Mouse (Mus musculus) heart, postnatal 0 days (tissue): ENCODE results near the gene Tff1. TPM values are rescaled to one million over a fixed set of nuclear protein-coding genes. Genes with fewer than 3 reads are reported as not detected.

Source experiments
- ATAC-seq: fragments of 200-750 bp; cut with Nextera tagmentation; 2 replicates; pipeline ENCODE4 v1.8.0; 2017; ENCODE audit warnings: low read depth, moderate number of reproducible peaks, moderate library complexity; ENCODE audit not compliant: insufficient read depth
- DNase-seq: peaks from one replicate; pipeline ENCODE4 v3.0.0-alpha.2; 2016; ENCODE audit warnings: low spot score
- H3K27ac ChIP-seq: fragments of 300-500 bp; sonication (generic); 2 replicates; pipeline ENCODE4 v1.5.1; 2014; ENCODE audit warnings: low read depth, mild to moderate bottlenecking
- H3K27me3 ChIP-seq: fragments of 300-500 bp; sonication (generic); 2 replicates; pipeline ENCODE4 v1.6.1; 2014; ENCODE audit warnings: low read length, mixed read lengths; ENCODE audit not compliant: control insufficient read depth, insufficient read depth
- H3K36me3 ChIP-seq: fragments of 300-500 bp; sonication (generic); replicated peaks from 2 replicates; pipeline ENCODE4 v1.6.1; 2014; ENCODE audit warnings: low read length, mixed read lengths; ENCODE audit not compliant: control insufficient read depth, insufficient read depth
- H3K4me1 ChIP-seq: fragments of 300-500 bp; sonication (generic); 2 replicates; pipeline ENCODE4 v1.6.1; 2014; ENCODE audit warnings: antibody characterized with exemption; ENCODE audit not compliant: control insufficient read depth, insufficient read depth
- H3K4me2 ChIP-seq: fragments of 300-500 bp; sonication (generic); 2 replicates; pipeline ENCODE4 v1.6.1; 2014; ENCODE audit warnings: low read depth, mild to moderate bottlenecking, low read length, moderate library complexity
- H3K4me3 ChIP-seq: fragments of 300-500 bp; sonication (generic); 2 replicates; pipeline ENCODE4 v1.5.1; 2014; ENCODE audit warnings: low read depth, low read length
- H3K9ac ChIP-seq: fragments of 300-500 bp; sonication (generic); replicated peaks from 2 replicates; pipeline ENCODE4 v1.6.1; 2014; ENCODE audit warnings: low read depth, low read length, mixed read lengths
- H3K9me3 ChIP-seq: fragments of 300-500 bp; sonication (generic); replicated peaks from 2 replicates; pipeline ENCODE4 v1.6.1; 2016; ENCODE audit warnings: low read length; ENCODE audit not compliant: control insufficient read depth
- CTCF ChIP-seq: IDR thresholded peaks from 2 replicates; pipeline ENCODE4 v1.5.1; 2016; ENCODE audit warnings: antibody characterized with exemption, control low read depth, low read depth
- EP300 ChIP-seq: IDR thresholded peaks from 2 replicates; pipeline ENCODE4 v1.6.1; 2016; ENCODE audit warnings: antibody characterized with exemption, low read depth
- WGBS: fragments of 180-500 bp; shearing (Covaris S2); extraction: QIAGEN DNeasy Blood & Tissue Kit; methylation state at CpG from one replicate; pipeline ENCODE4 v1.1.7; 2014; 5-methylcytosine and 5-hydroxymethylcytosine counted together
- polyA plus RNA-seq: library from polyadenylated mRNA; unstranded; fragments of >200 nt; fragmentation: Nextera tagmentation; extraction: Ambion mirVana; gene quantifications from 2 replicates; pipeline ENCODE4 v1.2.1, GENCODE M21; 2015
- total RNA-seq: library from RNA; depleted of rRNA; stranded (reverse); fragments of >200 nt; gene quantifications from 2 replicates; pipeline ENCODE4 v1.2.3, GENCODE M21; 2014; ENCODE audit warnings: low replicate concordance; rRNA removed

The Tff1 gene
- total and polyA plus RNA-seq, 2 experiments from 2014 or later = not detected

DNA sequence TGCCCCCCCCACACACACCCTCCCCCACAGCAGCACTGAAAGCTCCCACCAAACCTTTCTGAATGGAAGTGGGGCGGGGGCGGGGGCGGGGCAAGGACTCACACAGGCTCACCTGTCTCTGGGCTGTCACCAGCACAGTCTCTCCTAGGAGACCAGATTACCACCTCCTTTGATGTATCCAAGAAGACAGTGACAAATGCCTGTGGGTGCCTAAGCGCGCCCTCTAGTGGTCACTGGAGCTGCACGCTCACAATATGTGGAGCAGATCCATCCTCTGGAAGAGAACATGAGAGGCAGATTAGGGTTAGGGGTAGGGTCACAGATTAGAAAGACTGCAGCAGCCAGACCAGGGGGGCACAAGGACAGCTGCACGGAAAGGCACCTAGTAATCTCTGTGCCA lies 45.6 kb downstream of the Tff1 start:
- Histone ChIP-seq H3K4me3 (no peak overlapping the region), H3K27me3 (no peaks in the 10 kb centered on the region), H3K27ac (no peak overlapping the region), H3K36me3 (0 out of 2 replicates have a peak, but pooled peaks cover 7% of the 10 kb centered on the region), H3K4me1 (no peaks in the 10 kb centered on the region), H3K9ac (no peak overlapping the region), H3K9me3 (0 out of 2 replicates have a peak, but pooled peaks cover 6% of the 10 kb centered on the region), H3K4me2 (no peak overlapping the region)
- 7% methylated on average over 7 of the region's 7 CpGs for WGBS
- DNase-seq = peak; percentile 55
- ATAC-seq = peak; percentile 57
- TF ChIP-seq EP300 = no peak
- peak; percentile 97 for TF ChIP-seq CTCF

DNA sequence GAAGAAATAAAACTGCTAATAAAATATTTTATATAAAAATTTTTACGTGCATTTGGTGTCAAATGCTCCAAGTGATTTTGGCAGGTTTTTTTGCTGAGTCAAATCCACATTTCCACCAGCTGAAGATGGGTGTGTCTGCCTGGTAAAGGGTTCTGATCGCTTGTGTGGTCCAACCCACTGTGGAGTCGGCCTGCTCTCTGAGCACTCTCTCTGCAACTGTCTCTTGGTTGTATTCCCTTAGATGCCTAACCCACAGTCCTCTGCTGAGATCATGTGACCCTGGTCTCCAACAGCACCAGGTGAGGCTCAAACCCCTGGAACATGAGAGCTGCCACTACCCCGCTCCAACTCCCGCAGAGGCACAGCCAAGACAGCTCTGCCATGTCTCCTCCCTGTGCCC lies 47.1 kb downstream of the Tff1 start:
- H3K4me1 ChIP-seq = no peaks in the 10 kb centered on the region
- no peak overlapping the region for H3K9ac ChIP-seq
- no peak for DNase-seq
- H3K36me3 ChIP-seq = peaks cover 20% of the 10 kb centered on the region
- TF ChIP-seq EP300 = no peak
- H3K4me3 ChIP-seq = no peak overlapping the region
- H3K27me3 ChIP-seq = no peaks in the 10 kb centered on the region
- no peak for ATAC-seq
- no peak overlapping the region for H3K27ac ChIP-seq
- H3K9me3 ChIP-seq = no peaks in the 10 kb centered on the region
- H3K4me2 ChIP-seq = no peak overlapping the region
- 83% methylated on average over 5 of the region's 5 CpGs for WGBS

DNA sequence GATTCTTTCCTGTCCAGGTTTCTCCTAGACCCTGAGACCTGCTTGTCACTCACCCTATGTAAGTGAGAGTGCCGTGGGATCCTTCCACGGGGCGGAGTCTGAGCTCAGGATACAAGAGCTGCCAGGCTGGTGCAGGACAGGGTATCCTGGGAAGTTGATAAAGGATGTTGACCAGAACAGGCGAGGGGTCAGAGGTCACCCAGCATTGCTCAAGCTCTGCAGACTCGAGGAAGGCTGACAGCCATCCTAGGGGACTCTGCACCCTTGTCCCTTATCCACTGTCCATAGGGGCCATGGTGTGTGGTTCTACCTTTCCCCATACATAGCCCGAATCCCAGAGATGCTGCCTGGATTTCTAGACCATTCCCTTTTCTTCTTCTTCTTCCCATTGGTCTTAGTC lies 49.0 kb downstream of the Tff1 start:
- TF ChIP-seq EP300 (no peak), CTCF (no peak)
- 55% methylated on average over 6 of the region's 6 CpGs for WGBS

DNA sequence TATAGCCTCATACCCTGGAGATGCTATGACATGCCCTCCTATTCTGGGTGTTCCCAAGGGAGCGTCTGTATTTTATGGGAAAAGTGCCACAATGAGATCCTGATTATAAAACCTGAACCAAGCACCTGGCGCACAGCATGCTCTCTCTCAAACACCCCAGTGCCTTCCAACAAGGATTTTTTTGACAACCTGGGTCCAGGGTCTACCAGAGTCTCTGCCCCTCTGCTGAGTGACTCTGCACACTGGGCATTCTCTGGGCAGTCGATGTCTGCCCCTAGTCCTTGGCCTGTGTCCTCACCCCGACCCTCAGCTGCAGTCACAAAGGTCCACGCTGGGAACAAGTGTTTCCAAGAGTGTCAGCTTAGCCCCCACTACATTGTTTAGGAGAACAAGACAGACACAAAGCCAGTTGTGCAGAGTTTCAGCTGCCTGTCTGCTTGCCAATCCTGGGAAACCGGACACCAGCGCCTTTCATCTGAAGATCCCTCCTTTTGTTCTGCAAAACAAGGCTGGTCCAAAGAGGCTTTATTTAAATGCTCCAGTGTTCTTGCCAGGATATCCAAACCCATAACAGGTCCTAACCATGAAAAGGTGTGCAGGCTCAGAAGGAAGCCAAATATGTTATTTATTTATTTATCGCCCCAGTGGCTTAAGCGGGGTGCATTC lies 51.8 kb downstream of the Tff1 start:
- Histone ChIP-seq H3K4me1 (no peaks in the 10 kb centered on the region), H3K4me2 (no peak overlapping the region), H3K4me3 (no peak overlapping the region), H3K9me3 (no peaks in the 10 kb centered on the region), H3K36me3 (peaks cover 64% of the 10 kb centered on the region), H3K9ac (no peak overlapping the region), H3K27ac (no peak overlapping the region), H3K27me3 (no peaks in the 10 kb centered on the region)
- 73% methylated on average over 9 of the region's 9 CpGs for WGBS
- TF ChIP-seq EP300 (no peak), CTCF (no peak)
- no peak for DNase-seq
- ATAC-seq = no peak

More for the DNA sequence above, 49.0 kb downstream of the Tff1 start:
- no peak overlapping the region for H3K27ac ChIP-seq
- no peaks in the 10 kb centered on the region for H3K27me3 ChIP-seq
- H3K9ac ChIP-seq = no peak overlapping the region
- H3K36me3 ChIP-seq = peaks cover 38% of the 10 kb centered on the region
- DNase-seq = no peak
- no peak overlapping the region for H3K4me2 ChIP-seq
- no peak overlapping the region for H3K4me3 ChIP-seq
- no peak for ATAC-seq
- no peaks in the 10 kb centered on the region for H3K9me3 ChIP-seq
- no peaks in the 10 kb centered on the region for H3K4me1 ChIP-seq

Other genes starting within 250 kb of the Tff1 start
- gene Umodl1, start 210.6 kb downstream of the Tff1 start, total RNA-seq = not detected in 2 replicates
- not detected in 2 replicates for gene Umodl1, start 210.6 kb downstream of the Tff1 start, polyA plus RNA-seq
- gene Abcg1, start 107.6 kb downstream of the Tff1 start, total RNA-seq = 11.3 and 13.5 TPM in 2 replicates
- 9.6 and 10.1 TPM in 2 replicates for gene Abcg1, start 107.6 kb downstream of the Tff1 start, polyA plus RNA-seq
- gene Tff3, start 35.6 kb downstream of the Tff1 start, total RNA-seq = not detected in 2 replicates
- gene Tff3, start 35.6 kb downstream of the Tff1 start, polyA plus RNA-seq = not detected in 2 replicates
- not detected in 2 replicates for gene Tff2, start 21.0 kb downstream of the Tff1 start, total RNA-seq
- 2.9 TPM in 1 of 2 replicates, not detected in the other for gene Tff2, start 21.0 kb downstream of the Tff1 start, polyA plus RNA-seq
- gene Tmprss3, start 33.7 kb upstream of the Tff1 start, total RNA-seq = 0.15 TPM in 1 of 2 replicates, not detected in the other
- gene Tmprss3, start 33.7 kb upstream of the Tff1 start, polyA plus RNA-seq = not detected in 2 replicates
- gene Ubash3a, start 42.6 kb upstream of the Tff1 start, total RNA-seq = not detected in 2 replicates
- gene Ubash3a, start 42.6 kb upstream of the Tff1 start, polyA plus RNA-seq = 0.11 and 0.20 TPM in 2 replicates
- 0.27 TPM in 1 of 2 replicates, not detected in the other for gene Rsph1, start 112.1 kb upstream of the Tff1 start, total RNA-seq
- gene Rsph1, start 112.1 kb upstream of the Tff1 start, polyA plus RNA-seq = 1.6 and 2.3 TPM in 2 replicates
- gene Slc37a1, start 121.5 kb upstream of the Tff1 start, total RNA-seq = 16.8 and 37.9 TPM in 2 replicates
- 9.7 and 13.5 TPM in 2 replicates for gene Slc37a1, start 121.5 kb upstream of the Tff1 start, polyA plus RNA-seq
- gene Pde9a, start 220.9 kb upstream of the Tff1 start, total RNA-seq = 2.6 and 19.5 TPM in 2 replicates
- 5.7 and 6.6 TPM in 2 replicates for gene Pde9a, start 220.9 kb upstream of the Tff1 start, polyA plus RNA-seq